Mouse (Mus musculus): Measurements from ENCODE around the gene Cpeb3.
A peak's percentile ranks its signal among the peaks of the same experiment; 100 is the strongest.
"Not testable (repeated sequence)": the region's sequence is repeated elsewhere in the genome, so short reads cannot be mapped to it uniquely, and the experiment has no call there.

The Cpeb3 gene

GRCm38 (mm10) chr19:37078571-37078970 is 129.8 kb downstream of the Cpeb3 start:
- no peak for DNase-seq

DNA sequence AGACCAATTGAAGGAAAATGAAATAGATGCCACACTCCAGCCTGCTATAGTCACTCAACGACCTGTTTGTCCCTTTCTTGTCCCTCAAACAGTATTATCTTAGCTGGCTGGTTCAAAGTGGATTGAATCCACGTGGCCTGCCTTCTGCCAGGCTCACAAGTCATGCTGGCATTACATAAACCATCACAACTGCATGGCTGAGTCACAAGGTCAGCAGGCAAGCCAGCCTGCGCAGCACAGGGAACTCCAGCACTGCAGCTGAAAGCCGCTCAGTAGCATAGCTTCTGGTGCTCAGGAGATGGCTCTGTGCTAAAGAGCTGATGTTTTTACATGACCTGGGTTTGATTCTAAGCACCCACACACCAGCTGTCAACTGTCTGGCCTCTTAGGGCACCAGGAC is 130.3 kb downstream of the Cpeb3 start:
- DNase-seq: peak; percentile 68

DNA sequence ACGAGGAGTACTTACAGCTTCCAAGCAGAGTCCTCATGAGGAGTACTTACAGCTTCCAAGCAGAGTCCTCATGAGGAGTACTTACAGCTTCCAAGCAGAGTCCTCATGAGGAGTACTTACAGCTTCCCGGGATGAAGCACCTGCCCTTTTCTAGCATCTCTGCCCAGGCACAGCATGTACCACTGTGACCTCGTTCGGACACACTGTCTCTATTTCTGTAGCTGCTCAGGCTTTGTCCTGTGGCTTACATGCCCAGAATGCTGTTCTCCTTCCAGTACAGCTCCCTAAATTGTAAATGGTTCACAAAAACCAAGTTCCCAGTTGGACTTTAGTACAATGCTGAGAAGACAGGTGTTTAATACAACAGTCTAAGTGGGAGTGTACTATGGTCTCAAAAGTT is 131.1 kb downstream of the Cpeb3 start:
- not testable (repeated sequence) for DNase-seq

DNA sequence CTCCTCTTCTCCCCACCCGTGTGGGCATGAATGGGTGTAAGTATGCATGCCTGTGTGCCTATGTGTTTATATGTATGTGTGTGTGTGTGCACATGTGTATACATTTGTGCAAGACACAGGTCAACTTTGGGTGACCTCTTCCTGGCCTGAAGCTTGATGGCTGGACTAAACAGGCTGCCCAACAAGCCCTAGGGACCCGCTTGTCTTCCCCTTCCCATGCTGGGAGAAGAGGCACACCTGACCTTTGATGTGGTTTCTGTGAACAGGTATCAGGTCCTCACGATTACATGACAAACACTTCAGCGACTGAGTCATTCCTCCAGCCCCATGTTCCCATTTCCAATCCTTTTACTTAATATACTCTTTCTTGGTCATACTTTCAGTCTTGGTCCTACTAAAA is 131.8 kb downstream of the Cpeb3 start:
- no peak for DNase-seq

- no peak for DNase-seq
These were observed 132.3 kb downstream of the Cpeb3 start for GRCm38 (mm10) chr19:37076116-37076515.

DNA sequence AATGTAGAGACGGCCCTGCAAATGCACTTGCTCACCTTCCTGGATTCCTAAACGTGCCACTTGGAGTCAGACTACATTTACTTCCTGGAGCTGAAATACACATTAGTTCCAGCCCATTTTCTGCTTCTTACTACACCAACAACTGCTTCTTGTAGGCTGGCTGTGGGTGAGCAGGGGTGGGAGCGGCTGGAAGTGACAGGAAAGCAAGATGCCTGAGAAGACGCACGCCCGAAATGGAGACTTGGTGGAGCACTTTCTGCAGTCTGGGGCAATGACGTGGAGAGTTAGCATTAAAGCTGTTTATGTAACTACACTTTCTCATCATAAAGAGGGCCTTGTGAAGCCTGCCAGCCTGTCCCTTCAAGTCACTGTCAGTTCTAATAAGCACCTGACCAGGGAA is 132.7 kb downstream of the Cpeb3 start:
- DNase-seq: peak; percentile 14

DNA sequence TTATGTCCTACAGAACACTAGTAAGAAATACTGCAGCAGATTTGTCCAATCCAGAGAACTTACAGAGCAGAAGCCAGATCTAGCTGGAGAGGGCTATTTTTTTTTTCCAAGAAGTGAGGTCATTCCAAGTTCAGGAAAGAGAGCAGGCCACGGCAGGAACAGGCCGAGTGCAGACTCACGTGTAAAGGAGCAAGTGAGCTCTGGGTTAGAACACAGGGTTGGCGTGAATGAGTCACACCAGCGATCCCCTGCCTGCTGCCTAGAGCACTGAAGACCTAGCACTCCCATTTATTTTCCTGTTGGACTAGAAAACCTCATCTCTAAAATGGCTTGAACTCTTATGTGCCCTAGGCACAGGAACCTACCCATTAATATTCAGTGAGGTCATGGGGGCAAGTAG is 133.7 kb downstream of the Cpeb3 start:
- DNase-seq: peak; percentile 32

DNA sequence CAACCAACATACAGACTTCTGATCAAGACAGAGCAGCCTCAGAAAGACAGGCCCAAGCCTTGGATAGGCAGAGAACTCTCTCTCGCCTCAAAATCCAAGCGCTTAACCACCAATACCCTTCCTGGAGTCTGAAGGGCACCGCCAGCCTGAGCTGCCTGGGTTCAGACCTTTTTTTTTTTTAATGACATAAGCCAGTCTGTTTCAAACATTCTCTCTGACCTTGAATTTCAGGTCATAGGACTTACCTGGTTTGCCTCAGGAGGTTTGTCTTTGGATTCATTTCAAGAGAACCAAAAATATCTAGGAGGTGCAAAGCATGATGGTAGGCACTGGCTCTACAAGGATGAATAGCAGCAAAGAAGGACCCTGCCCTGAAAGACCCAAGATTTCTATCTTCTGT is 134.1 kb downstream of the Cpeb3 start:
- no peak for DNase-seq

- no peak for DNase-seq
These were observed 135.4 kb downstream of the Cpeb3 start for GRCm38 (mm10) chr19:37072871-37073629.

GRCm38 (mm10) chr19:37069243-37069642 is 139.2 kb downstream of the Cpeb3 start:
- no peak for DNase-seq

GRCm38 (mm10) chr19:37060078-37060477 is 148.3 kb downstream of the Cpeb3 start:
- DNase-seq: no peak

DNA sequence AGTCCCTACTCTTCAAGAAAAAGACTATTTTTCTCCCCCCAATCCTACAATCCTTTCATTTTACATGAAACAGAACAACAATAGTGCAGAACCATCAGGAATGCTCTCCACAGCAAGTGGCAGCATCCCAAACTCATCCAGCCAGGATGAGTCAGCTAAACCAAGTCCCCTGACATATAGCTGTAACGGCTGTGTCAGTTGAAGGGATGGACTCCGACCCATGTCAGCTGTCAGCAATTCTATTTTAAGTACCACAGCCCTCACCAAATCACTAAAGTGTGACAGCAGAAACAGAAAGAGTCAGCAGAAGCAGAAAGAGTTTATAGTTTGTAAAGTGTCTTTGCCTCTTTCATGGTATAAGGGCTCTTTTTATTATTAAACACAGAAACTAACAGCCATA is 148.8 kb downstream of the Cpeb3 start:
- DNase-seq: peak; percentile 61

GRCm38 (mm10) chr19:37057161-37057905 is 151.1 kb downstream of the Cpeb3 start:
- DNase-seq: no peak

GRCm38 (mm10) chr19:37055976-37056556 is 152.3 kb downstream of the Cpeb3 start:
- no peak for DNase-seq

- DNase-seq: peak; percentile 72
These were observed 157.6 kb downstream of the Cpeb3 start for GRCm38 (mm10) chr19:37050643-37051345.

DNA sequence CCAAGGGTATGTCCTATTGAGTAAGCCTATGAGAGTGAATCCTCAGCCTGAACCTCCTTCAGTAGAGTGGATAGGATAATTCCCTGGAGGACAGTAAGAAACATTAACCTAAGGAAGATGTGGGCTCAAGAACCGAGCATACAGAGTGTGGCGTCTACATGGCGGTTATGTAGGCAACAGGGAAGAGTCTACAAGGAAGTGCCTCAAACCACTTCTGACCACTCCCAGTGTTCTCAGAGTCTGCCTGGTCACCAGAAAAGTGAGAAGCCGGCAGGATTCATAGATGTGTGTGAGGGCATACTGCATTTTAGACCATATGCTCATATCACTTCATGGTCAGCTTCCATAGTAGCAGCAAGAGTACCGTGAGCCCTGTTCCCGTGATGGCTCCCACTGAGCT is 159.9 kb downstream of the Cpeb3 start:
- no peak for DNase-seq

- DNase-seq: no peak
These were observed 164.0 kb downstream of the Cpeb3 start for GRCm38 (mm10) chr19:37044431-37044830.

- no peak for DNase-seq
These were observed 167.5 kb downstream of the Cpeb3 start for GRCm38 (mm10) chr19:37040906-37041305.

DNA sequence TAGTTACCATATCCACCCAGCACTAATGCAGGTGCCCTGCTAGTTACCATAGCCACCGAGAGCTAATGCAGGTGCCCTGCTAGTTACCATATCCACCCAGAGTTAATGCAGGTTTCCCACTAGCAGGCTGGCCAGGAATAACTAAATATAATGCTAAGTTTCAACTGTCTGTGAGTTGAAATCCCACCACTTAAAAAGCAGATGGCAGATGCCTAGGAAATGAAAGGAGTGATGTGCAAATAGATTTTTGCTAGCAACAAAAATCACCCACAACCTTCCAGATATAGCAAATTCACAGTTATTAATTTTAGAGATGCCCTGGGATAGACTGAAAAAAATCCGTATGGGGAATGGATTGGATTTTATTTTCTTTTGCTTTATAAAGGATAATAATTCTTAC is 176.0 kb downstream of the Cpeb3 start:
- no peak for DNase-seq

DNA sequence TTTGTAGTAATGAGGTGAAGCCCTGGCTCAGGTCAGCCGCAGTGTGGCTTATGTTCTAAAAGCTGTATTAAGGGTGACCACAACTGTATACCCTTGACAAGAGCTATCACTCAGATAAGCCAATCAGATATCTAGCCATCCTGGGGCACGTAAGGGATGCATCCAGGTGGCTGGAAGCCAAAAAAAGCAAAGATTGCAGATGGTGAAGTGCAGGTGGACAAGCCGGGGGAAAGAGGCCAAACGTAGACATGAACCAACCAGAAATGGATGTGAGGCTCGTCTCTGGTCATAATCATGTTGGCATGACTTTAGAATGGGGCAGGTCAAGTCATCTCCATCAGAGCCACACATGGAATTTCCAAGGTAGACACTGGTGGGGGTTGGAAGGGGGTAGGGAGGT is 177.0 kb downstream of the Cpeb3 start:
- no peak for DNase-seq

- DNase-seq: no peak
These were observed 178.6 kb downstream of the Cpeb3 start for GRCm38 (mm10) chr19:37029771-37030170.

GRCm38 (mm10) chr19:37026408-37026807 is 182.0 kb downstream of the Cpeb3 start:
- DNase-seq: no peak

GRCm38 (mm10) chr19:37025839-37026319 is 182.5 kb downstream of the Cpeb3 start:
- no peak for DNase-seq

All from kidney, postnatal 10 days (tissue).